Mouse (Mus musculus) lung, embryonic 16.5 days (tissue): Measurements from ENCODE around the gene Snx33. TPM values are rescaled to one million over a fixed set of nuclear protein-coding genes. Genes with fewer than 3 reads are reported as not detected.

Experiments
- polyA plus RNA-seq: library from polyadenylated mRNA; unstranded; fragments of >200 nt; fragmentation: Nextera tagmentation; extraction: Ambion mirVana; gene quantifications from 2 replicates; pipeline ENCODE4 v1.2.1, GENCODE M21; 2015

Snx33 gene
- polyA plus RNA-seq, 1 experiment from 2014 or later = 12.2 TPM

Other genes starting within 250 kb of the Snx33 start
- gene Lingo1, start 131.9 kb downstream of the Snx33 start, polyA plus RNA-seq = 3.2 and 3.3 TPM in 2 replicates
- 0.20 and 1.1 TPM in 2 replicates for gene Odf3l1, start 63.7 kb downstream of the Snx33 start, polyA plus RNA-seq
- gene Cspg4, start 63.3 kb downstream of the Snx33 start, polyA plus RNA-seq = 23.9 and 26.5 TPM in 2 replicates
- 73.3 and 80.2 TPM in 2 replicates for gene Imp3, start 9.1 kb upstream of the Snx33 start, polyA plus RNA-seq
- 22.0 and 23.4 TPM in 2 replicates for gene Snupn, start 22.5 kb upstream of the Snx33 start, polyA plus RNA-seq
- gene Ptpn9, start 66.6 kb upstream of the Snx33 start, polyA plus RNA-seq = 20.6 and 21.7 TPM in 2 replicates
- 31.3 and 33.6 TPM in 2 replicates for gene Sin3a, start 143.7 kb upstream of the Snx33 start, polyA plus RNA-seq
- gene Man2c1, start 202.3 kb upstream of the Snx33 start, polyA plus RNA-seq = 65.0 and 74.5 TPM in 2 replicates
- 8.8 and 9.3 TPM in 2 replicates for gene Neil1, start 219.9 kb upstream of the Snx33 start, polyA plus RNA-seq
- 96.0 and 106 TPM in 2 replicates for gene Commd4, start 230.0 kb upstream of the Snx33 start, polyA plus RNA-seq